In genomic region chr6:140357300-140357699, GRCm38 (mm10) we compare ENCODE assay signal across 23 mouse cellular contexts.
"Had no signal": no experiment of that assay in that cellular context is flagged by ENCODE, and none has a peak within 500 bp of the region (broad histone marks: within the 10 kb centered on the region; RNA-seq: fewer than 3 reads in every experiment).

No protein-coding gene starts in this region.

- H3K9me3 ChIP-seq: limb, embryonic 12.5 days; limb, embryonic 15.5 days; midbrain, embryonic 13.5 days; neural tube, embryonic 12.5 days; neural tube, embryonic 15.5 days; stomach, embryonic 15.5 days had no signal

- H3K9ac ChIP-seq: limb, embryonic 12.5 days; limb, embryonic 15.5 days; liver, embryonic 14.5 days; liver, postnatal 0 days; lung, embryonic 14.5 days; midbrain, embryonic 13.5 days; neural tube, embryonic 12.5 days; neural tube, embryonic 15.5 days; stomach, embryonic 15.5 days had no signal

- H3K27me3 ChIP-seq: limb, embryonic 12.5 days; limb, embryonic 15.5 days; midbrain, embryonic 13.5 days; neural tube, embryonic 12.5 days; neural tube, embryonic 15.5 days; stomach, embryonic 15.5 days had no signal

- DNase-seq: kidney, adult 18-20 months; kidney, adult 9 months; kidney, postnatal 14 days; kidney, postnatal 4 days; left cerebral cortex, postnatal 4 days; liver, postnatal 0 days; lung, embryonic 14.5 days; right cerebral cortex, adult 18-20 months; right cerebral cortex, postnatal 14 days; right cerebral cortex, postnatal 4 days; spleen, adult 18-20 months had no signal

- H3K4me2 ChIP-seq: limb, embryonic 12.5 days; limb, embryonic 15.5 days; liver, embryonic 11.5 days; lung, embryonic 14.5 days; midbrain, embryonic 13.5 days; neural tube, embryonic 12.5 days; neural tube, embryonic 15.5 days; stomach, embryonic 15.5 days had no signal

- H3K4me1 ChIP-seq: limb, embryonic 12.5 days; limb, embryonic 15.5 days; midbrain, embryonic 13.5 days; neural tube, embryonic 12.5 days; neural tube, embryonic 15.5 days; stomach, embryonic 15.5 days had no signal

- H3K27ac ChIP-seq: limb, embryonic 12.5 days; limb, embryonic 15.5 days; liver, embryonic 14.5 days; macrophage; midbrain, embryonic 13.5 days; neural tube, embryonic 12.5 days; neural tube, embryonic 15.5 days; stomach, embryonic 15.5 days had no signal

- H3K4me3 ChIP-seq: limb, embryonic 12.5 days; limb, embryonic 15.5 days; midbrain, embryonic 13.5 days; neural tube, embryonic 12.5 days; neural tube, embryonic 15.5 days; stomach, embryonic 15.5 days had no signal

- ATAC-seq: intestine, embryonic 16.5 days; liver, postnatal 0 days; lung, postnatal 0 days; midbrain, embryonic 13.5 days; midbrain, embryonic 16.5 days had no signal

- H3K36me3 ChIP-seq: limb, embryonic 12.5 days; limb, embryonic 15.5 days; midbrain, embryonic 13.5 days; neural tube, embryonic 12.5 days; neural tube, embryonic 15.5 days; stomach, embryonic 15.5 days had no signal
